Mouse (Mus musculus) skeletal muscle tissue, adult 2 months (tissue): ENCODE measurements around the gene A830018L16Rik.
A peak's percentile ranks its signal among the peaks of the same experiment; 100 is the strongest.
"Not testable (repeated sequence)": the region's sequence is repeated elsewhere in the genome, so short reads cannot be mapped to it uniquely, and the experiment has no call there.

Source experiments
- DNase-seq: peaks from one replicate; pipeline ENCODE4 v3.0.0-alpha.2; 2012; ENCODE audit warnings: low read depth, low spot score

Gene A830018L16Rik

DNA sequence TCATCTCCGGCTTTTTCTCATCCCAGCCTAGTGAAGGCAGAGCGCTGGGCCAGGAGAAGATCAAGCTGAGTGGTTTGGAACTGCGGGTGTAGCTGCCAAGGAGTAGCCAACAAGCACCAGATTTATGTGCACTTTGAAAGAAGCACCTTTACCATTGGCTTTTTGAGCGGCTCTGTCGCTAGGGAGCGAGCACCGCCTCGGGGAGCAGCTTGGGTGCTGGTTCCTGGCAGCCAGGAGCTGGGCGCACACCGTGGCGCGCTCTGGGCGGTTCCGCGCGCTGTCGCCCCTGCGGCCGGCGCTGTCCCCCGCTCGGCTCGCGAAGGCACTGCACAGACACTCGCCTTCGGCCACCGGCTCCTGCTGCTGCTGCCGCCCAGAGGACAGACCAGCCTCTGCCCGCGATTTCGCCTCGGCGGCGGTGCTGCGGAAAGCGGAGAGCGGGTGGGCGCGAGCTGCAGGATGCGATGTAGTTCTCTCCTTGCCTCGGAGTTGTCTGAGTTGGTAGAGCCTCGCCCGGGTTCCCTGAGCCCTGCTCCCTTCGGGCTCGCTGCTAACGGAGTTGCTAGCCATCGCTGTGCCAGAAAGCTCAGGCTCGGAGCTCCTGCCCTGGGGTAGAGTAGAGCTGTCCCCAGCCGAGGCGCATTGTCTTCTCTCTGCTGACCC is at the start of gene A830018L16Rik:
A830018L16Rik (plus strand) TSS at position 212 of the 663 bp plus-strand sequence.
- peak; percentile 3 for DNase-seq

DNA sequence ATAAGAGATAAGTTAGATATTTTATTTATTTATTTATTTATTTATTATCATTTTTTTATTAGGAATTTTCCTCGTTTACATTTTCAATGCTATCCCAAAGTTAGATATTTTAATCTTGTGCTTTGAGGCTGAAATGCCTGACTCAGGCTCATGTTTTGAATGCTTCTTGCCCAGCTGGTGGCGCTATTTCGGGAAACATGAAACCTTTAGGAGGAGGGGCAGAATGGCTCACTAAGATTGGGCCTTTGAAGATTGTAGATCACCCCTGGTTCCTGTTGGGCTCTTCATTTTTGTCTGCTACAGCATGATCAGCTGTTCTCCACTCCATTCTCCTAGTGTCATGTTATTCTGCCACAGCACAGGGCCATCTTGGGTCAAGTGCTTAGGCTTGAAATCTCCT is 28.1 kb upstream of the A830018L16Rik start:
- DNase-seq: no peak

DNA sequence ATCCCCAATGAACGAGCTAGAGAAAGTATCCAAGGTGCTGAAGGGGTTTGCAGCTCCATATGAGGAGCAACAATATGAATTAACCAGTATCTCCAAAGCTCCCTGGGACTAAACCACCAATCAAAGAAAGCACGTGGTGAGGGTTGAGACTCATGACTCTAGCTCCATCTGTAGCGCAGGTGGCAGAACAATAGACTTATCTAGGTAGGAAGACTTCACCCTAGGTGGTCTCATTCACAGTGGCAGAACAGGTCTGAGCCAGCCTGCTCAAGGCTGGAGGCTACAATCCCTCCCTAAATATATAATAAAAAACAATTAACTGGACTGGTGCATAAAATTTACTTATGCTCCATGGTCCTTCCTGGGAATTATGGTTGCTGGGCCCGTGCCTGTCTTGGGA is 18.5 kb upstream of the A830018L16Rik start:
- DNase-seq: no peak

DNA sequence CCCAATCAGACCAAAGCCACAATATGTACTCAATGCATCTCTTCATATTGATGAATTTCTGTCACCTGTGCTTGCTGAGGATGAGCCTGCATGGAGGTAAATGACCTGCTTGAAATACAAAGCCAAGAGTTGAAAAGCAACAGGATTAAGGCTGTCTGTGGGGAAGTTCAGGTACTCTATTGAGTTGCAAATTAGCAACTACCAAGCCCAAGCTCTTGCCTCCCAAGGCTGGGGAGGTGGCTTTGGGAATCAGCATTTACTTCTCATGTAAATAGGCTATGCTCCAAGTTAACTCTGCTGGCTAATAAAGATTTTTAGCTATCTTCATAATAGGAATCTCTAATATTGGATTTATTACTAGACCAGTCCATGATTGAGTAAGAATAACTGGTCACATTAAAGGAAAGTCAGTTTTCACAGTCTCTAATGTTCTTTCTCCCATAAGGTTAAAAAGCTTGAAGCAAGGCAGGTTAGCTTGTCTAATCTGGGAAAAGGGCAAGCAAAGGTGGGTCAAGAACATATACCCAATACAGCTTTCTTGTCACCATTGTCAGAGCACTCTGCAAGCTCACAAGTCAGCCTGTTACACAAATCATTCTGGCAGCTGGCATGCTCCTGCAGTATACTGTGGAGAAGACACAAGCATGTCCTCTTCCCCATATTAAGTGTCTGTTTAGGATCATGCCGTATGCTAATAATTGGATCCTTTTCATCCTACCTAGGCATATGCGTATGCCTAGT is 17.7 kb upstream of the A830018L16Rik start:
- no peak for DNase-seq

DNA sequence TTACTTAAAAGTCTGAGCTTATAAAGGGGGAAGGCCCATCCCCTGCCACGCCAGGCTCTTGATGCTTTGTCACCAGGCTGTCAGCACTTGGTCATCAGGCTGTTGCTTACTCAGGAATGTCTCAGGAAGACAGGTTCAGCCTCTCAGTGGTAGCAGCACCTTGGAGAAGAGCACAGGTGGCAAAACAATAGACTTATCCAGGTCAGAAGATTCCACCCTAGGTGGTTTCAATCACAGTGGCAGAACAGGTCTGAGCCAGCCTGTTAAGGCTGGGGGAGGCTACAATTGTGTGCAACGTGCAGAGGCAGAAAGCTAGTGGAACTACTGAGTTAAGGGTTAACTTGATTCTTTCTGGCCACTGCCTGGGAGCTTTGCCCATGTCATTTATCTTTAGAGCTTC is 12.7 kb upstream of the A830018L16Rik start:
- DNase-seq: no peak

DNA sequence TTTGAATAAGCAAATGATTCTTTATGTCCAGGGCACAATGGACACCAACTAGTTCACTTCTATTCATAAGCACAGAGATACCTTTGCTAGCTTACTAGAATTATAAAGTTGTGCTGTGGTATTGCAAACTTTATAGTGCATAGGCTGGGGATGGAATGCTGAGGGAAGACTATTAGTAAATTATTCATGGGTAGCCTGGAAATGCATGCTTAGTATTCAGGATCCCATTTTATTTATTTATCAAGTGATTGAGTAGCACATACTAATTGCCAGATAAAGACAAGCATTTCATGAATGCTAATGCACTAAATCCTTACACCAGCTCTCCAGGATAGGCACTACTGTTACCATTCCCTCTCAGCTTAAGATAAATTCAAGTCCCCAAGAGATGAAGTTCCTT is 8.4 kb upstream of the A830018L16Rik start:
- no peak for DNase-seq

DNA sequence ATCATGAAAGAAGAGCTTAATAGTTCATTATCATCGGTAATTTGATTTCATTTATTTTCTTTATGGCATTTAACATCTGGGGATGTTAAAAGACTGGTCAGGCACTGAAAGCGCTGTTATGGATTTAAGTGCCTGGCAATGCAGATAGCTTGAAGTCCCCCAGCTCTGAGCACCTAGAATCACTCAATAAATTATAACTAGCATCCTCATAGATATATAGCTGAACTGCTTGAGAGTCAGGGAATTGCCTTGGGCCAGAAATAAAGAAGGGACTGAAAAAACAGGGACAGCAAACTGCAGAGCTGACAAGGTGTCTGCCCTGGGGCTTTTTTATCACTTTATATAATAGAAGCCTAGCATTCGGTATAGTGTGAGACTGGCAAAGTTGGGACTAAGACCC is 7.9 kb upstream of the A830018L16Rik start:
- DNase-seq: no peak

DNA sequence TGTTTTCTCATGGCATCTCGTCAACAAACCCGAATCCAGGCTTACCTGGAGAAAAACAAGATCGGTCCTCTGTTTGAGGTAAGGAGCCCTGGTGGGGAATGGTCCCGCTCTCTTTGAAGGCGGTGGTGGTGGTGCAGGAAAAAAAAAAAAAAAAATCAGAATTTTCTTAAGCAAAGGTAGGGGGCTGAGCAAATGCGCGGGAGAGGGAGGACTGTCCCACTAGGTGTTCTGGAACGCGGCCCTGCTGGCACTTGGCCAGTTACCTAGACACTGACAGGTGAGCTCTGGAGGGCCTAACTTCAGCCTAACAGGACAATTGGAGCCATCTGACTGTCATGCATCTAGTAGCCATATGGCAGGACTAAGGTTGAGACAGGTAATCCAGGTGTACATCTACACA is 655 bp downstream of the A830018L16Rik start:
- no peak for DNase-seq

DNA sequence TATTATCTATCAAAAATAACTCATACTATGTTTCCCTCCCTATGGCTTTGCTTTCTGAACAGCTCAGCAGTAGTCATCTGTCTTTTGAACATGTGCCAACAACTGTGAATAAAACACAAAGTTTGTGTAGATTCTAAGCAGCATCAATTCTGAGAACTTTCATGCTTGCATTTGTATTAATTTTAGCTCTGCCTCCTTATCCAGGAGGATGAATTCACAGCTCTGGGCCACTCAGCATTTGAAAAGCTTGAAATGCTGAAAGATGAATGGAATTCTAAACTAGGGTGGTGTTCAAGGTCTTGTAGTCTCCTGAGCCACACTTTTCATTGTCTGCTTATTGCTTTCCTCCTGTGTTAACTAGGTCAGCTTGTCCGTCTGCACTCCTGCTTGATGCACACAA is 13.4 kb downstream of the A830018L16Rik start:
- no peak for DNase-seq

DNA sequence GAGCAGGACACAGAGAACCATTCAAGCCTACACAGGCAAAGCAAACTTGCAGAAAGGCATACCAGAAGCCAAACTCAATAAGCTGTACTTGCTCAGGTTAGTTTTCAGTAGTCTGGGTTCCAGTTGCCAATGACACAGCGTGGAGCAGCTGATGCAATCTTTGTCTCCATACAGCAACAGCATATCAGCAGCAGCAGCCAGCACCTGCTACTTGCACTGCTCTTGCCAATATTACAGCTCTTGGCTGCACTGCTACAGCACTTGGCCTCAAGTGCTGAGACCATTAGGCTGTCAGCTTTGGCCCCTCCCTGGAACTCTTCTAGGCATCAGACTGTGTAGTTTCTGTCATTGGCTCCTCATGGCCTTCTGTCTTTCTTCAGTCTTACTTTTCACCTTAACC is 44.4 kb downstream of the A830018L16Rik start:
- DNase-seq: peak; percentile 55

DNA sequence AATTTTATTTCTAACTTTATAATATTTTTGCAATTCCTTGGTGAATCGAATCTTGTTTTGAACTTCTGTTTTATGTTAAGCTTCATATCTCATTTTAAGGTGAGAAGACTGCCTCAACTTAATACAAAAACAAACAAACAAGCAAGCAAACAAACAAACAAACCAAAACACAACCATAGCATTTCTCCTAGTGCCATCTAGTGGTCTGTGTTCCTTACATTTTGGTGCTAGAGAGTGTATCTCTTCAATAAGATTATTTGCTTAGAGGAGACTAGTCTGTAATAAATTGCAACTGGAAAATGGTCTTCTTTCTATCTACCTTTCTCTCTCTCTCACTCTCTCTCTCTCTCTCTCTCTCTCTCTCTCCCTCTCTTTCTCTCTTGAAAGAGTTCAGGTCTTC is 52.4 kb downstream of the A830018L16Rik start:
- DNase-seq: no peak

DNA sequence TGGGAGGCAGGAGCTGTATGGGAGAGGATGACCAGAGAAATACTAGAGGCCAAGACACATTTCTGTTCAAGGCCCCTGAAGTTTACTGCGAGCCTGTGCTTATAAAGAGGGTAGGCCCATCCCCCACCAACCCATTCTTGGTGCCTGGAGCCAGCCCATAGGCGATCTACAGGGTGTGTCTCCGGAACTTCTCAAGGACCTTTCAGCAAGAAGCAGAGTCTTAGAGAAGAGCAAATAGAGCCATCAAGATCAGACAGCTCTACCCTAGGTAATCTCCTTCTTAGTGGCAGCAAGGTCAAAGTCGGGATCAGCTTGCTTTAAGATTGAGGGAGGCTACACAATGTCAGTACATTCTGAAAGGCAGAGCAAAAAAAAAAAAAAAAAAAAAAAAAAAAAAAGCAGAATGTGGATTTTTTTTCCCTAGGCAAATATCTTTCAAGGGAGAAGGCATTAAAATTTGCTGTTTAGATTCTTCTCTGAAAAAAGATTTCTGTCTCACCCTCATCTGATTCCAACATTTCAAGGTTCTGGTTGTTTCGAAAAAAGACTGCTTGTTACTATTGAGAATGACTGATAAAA is 53.2 kb downstream of the A830018L16Rik start:
- DNase-seq: no peak

DNA sequence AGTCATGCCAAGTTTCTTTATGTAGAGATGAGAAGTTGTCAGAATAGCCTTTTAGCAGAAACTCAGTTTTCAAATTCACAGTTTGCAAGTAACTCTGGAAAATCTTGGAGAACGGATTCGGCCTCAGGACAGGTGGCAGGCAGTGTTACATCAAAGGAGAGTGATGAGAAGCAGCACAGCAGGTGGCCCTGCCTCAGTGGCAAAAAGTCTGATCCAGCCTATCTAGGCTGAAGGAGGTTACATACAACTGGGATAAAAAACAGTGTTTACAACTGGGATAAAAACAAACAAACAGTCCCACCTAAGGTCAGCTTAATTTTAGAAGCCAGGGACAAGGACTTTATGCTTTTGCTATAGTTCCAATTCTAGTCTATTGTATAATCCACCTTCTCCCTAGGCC is 79.0 kb downstream of the A830018L16Rik start:
- DNase-seq: no peak

DNA sequence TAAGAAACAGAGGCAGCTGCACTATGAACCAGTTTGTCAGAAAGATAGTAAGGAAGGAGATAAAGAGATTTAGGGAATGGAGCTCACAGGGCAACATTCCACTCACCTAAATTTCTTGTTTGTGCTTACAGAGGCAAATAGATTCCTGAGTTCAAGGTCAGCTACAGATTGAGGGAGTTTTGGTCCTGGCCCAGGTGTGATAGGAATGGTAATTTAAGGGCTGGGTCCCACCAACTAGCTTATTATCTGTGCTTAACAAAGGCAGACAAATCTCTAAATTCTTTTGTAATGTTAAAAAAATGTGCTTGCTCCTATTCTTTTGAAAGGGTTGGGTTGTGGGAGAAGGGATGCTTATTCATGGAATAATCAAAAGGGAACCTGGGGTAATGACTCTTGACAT is 87.7 kb downstream of the A830018L16Rik start:
- no peak for DNase-seq

DNA sequence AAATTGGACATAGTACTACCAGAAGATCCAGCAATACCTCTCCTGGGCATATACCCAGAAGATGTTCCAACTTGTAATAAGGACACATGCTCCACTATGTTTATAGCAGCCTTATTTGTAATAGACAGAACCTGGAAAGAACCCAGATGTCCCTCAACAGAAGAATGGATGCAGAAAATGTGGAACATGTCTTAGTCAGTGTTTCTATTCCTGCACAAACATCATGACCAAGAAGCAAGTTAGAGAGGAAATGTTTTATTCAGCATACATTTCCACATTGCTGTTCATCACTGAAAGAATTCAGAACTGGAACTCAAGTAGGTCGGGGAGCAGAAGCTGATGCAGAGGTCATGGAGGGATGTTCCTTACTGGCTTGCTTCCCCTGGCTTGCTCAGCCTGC is 135.9 kb downstream of the A830018L16Rik start:
- not testable (repeated sequence) for DNase-seq

DNA sequence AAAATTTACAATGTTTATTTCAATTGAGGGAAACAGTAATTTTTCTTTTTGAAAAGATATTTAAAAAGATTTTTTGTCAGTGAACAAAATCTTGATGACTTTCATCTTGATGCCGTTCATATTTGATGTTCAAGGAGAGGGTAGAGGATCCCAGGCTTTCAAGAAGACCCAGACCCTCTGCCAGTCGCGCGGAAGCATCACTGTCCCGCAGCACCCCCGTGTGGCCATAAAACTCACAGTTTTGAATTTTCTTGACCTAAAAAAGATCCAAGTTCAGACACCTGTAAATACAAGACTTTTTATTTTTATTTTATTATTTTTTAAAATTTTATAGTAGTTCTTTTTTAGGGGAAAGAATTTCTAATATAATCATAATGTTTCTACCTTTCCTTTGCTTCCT is 151.4 kb downstream of the A830018L16Rik start:
- no peak for DNase-seq

DNA sequence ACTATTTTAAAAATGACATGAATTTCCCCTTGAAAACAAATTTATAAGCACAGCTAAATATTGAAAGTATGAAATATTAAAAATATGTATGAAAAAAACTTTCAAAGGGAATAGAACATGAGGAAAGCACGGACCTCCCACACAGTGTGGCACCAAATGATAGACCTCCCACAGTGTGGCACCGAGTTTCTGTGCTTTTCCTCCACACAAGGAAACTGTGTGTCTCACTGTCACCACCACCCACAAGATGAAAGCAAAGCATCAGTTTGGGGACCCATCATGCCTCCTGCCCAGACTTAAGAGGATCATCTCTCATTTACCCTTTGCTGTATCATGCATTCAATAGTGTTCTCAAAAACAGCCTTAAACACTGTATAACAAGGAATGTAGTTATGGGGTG is 152.8 kb downstream of the A830018L16Rik start:
- DNase-seq: no peak

DNA sequence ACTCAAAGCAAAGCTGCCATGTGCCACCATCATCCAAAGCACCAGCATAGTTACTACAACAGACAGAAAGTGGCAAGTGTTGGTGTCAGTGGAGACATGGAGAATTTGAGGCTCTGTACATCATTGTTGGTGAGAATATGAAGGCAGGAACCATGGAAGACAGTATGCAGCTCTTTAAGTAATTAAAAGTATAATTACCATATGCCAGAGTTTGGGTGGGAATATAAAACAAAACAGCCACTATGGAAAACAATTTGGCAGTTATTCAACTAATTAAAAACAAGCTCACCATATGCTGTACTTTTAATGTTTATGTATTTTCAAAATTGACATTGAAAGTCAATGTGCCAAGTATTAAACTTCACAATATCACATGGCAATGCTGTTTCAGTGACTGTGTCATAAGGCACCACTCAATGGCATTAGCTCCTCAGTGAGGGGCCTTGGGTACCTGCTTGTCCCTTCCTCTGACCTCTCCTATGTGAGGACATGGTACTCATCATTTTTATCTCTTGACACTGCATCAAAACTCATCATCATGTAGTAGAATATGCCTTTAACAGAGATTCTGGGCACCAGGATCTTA is 153.5 kb downstream of the A830018L16Rik start:
- no peak for DNase-seq

DNA sequence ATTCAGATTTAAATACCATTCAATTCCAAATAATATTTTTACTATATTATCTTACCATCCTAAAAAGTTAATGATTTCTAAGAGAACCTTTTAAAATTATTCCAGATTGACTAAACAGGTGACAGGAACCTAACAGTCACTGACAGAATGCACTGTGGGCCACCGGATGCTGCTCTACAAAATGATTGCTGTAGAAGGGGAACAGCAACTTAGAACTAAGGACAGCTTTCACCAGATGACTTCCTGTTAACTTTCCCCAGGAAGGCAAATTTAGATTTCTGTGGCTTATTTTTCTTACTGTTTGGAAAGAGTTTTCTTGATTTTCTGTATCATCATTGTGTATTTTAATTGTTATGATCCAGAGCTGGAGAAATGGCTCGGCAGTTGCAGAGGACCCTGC is 156.4 kb downstream of the A830018L16Rik start:
- no peak for DNase-seq

DNA sequence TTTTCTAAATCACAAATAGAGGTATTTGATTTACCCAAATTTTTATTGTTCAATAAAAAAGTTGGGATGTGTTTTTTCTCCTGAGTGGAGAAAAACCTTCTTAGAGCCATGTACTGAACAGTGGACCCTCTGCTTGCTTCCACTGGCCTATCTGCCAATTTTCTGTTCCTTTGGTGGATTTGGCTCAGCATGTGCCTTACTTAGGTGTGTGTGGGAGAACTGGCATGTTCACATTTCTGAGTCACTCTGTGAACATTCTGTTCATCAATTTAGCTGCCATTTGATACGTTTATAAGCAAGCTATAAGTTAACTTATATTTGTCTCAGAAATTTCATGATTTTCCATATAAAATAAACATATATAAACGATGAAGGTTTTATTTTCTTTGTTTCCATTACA is 159.6 kb downstream of the A830018L16Rik start:
- no peak for DNase-seq

DNA sequence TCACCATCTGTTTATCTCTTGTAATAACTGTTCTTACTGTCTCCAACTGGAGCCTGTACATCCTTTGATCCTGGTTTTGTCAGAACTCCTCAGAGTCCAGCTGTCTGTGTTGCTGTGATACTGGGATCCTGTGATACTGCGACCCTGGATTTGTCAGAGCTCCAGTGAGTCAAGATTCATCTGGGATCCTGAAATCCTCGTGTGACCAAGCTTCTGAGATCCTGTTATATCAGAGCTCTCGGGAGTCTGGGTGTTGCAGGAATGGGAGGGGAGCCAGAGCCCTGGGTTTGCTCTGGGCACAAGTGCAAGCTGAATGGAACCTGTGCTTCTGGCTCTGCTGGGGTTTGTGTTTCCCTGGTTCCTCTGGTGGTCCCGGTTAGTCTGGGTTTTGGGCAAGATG is 166.1 kb downstream of the A830018L16Rik start:
- DNase-seq: no peak

DNA sequence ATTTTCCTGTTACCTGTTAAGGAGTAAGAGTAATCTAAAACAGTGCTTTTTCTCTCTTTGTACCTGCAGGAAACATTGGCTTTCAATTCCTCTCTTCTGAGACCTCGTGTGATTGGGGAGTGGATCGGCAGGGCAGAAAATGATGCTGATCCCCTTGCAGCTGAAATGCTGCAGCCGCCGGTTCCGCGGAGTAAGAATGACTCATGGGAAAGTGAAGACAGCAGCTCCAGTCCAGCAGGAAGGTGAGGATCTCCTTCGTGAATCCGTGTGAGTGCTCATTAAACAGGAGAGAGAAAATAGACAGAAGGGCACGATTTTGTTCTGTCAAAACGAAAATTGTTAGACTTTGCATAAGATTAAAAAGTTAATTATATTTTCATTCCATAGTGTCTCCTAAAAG is 174.4 kb downstream of the A830018L16Rik start:
- no peak for DNase-seq

DNA sequence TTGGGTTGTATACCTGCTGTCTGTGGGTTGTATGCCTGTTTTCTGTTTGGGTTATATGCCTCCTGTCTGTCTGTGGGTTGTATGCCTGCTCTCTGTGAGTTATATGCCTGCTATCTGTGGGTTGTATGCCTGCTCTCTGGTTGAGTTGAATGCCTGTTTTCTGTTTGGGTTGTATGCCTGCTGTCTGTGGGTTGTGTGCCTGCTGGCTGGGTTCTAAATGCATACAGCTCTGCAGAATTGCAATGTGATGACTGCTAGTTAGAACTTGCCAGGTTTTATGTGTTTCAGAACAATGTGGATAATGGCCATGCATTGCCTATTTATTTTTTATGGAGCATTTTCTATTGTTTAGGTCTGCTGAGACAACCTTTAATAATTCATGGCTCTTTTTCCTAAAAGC is 236.2 kb downstream of the A830018L16Rik start:
- no peak for DNase-seq
